Mouse (Mus musculus): ENCODE data around the gene Igsf23.
"Not testable (repeated sequence)": the region's sequence is repeated elsewhere in the genome, so short reads cannot be mapped to it uniquely, and the experiment has no call there.

Igsf23 gene

GRCm38 (mm10) chr7:19935171-19935751, 15.3 kb downstream of the Igsf23 start:
- DNase-seq (ENCODE audit: low spot score), result no peak

- peak; percentile 60 for DNase-seq (ENCODE audit: low spot score)
These were observed 17.4 kb downstream of the Igsf23 start for GRCm38 (mm10) chr7:19932877-19933809.

DNA sequence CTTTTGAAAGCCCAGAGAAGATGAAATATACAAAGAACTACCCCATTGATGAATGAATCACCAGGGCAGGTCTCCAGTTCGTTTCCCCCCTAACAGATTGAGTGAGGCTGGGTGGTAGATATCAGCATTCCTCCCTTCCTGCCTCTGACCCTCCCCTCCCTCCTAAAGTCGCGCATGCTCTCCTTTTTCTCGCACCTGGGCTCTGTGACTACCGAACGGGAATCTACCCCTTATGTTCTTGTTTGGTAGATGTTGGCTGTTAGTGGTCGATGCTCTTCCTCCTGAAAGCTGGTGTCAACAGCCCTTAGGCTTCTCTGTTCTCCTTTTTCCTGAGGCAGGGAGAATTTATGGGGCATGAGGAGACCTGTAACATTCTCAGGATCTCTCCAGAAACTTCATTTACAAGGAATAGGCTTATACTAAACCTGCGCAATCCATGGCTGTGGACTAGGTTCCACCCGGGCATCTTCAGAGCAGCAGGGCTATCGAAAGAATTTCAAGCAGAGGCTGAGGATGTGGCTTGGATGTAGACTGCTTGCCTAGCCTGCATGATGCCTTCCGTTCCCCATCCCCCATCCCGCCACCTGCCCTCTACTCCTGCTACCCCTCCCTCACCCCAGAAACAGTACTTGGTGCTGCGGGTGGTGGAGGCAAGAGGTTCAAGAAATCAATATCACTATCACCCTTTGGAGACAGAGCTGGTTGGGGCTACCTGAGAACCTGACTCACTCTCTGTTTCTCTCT, 18.3 kb downstream of the Igsf23 start:
- DNase-seq (ENCODE audit: low spot score), result peak; percentile 43

- not testable (repeated sequence) for DNase-seq (ENCODE audit: low spot score)
These were observed 20.1 kb downstream of the Igsf23 start for GRCm38 (mm10) chr7:19930481-19930880.

DNA sequence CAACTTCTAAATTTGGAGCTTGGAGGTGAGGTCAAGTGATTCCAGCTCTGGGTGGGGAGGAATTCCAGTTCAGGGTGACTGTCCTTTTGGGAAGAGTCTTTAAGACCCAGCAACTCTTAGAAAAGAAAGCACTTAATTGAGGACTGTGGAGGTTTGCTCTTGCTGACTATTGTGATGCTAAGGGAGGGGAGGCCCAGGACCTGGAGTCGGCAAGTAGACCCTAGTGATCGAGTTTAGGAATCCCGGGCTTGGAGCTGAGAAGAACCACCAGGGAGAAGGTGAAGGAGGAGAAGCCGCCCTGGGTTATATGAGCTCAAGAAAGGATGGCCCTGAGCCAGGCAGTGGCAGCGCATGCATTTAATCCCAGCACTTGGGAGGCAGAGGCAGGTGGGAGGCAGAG, 22.1 kb downstream of the Igsf23 start:
- no peak for DNase-seq (ENCODE audit: low spot score)

DNA sequence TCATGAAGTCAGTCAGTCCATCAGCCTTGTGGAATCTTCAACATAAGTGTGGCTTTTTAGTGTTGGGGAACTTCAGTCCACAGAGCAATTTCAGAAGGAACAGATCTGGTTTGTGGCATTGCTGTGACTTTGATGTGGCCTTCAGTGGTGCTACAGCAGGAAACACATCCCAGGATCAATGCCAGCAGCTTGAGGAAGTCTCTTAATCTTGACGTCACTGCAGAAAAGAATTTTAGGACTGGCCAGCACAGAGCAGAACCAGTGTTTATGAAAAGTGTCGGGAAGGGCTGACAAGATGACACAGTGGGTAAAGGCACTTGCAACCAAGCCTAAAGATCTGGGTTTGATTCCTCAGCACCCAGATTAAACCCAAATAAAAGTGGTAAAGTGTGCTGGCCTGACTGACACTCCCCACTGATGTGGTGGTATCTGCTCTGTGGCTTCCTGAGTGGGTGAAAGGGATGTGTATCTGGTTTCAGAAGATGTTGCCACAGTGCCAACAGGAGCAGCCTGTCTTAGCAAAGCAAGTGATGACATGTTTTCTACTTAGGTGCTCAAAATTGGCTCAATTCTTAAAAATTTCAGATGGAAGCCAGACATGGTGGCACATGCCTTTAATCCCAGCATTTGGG, 23.6 kb downstream of the Igsf23 start:
- DNase-seq (ENCODE audit: low spot score), result no peak

DNA sequence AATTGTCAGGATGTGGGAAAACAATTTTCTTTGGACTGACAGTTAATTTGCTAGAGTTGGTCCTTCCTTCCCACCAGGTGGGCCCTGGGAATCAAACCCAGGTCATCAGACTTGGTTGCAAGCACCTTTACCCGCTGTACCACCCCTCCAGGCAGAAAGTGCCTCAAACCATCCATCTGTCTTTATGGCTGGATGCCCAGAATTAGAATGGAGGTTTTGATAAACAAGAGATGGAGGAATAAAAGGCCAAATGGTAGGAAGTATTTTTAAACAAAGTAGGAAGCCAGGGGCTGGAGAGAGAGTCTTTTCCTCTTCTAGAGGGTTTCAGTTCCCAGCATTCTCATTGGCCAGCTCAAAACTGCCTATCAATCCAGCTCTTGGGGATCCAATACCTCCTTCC, 25.2 kb downstream of the Igsf23 start:
- no peak for DNase-seq (ENCODE audit: low spot score)

DNA sequence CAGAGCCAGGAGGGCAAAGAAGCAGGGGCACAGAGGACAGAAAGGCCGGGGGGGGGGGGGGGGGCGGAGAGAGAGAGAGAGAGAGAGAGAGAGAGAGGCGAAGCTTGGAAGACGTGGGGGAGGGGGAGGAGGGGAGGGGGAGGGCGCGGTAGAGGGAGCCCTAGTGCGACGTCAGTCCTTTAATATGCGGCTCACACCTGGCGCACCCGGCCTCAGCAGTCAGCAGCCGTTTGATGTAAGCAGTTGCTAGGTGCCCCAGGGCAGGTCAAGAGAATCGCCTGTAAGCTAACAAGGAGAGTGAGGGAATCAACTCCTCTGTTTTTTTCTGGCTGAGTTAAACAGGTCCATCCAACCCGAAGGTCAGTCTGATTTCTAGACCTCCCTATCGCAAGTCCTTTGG, 26.8 kb downstream of the Igsf23 start:
- no peak for DNase-seq (ENCODE audit: low spot score)

GRCm38 (mm10) chr7:19923354-19923753, 27.2 kb downstream of the Igsf23 start:
- DNase-seq (ENCODE audit: low spot score), result no peak

DNA sequence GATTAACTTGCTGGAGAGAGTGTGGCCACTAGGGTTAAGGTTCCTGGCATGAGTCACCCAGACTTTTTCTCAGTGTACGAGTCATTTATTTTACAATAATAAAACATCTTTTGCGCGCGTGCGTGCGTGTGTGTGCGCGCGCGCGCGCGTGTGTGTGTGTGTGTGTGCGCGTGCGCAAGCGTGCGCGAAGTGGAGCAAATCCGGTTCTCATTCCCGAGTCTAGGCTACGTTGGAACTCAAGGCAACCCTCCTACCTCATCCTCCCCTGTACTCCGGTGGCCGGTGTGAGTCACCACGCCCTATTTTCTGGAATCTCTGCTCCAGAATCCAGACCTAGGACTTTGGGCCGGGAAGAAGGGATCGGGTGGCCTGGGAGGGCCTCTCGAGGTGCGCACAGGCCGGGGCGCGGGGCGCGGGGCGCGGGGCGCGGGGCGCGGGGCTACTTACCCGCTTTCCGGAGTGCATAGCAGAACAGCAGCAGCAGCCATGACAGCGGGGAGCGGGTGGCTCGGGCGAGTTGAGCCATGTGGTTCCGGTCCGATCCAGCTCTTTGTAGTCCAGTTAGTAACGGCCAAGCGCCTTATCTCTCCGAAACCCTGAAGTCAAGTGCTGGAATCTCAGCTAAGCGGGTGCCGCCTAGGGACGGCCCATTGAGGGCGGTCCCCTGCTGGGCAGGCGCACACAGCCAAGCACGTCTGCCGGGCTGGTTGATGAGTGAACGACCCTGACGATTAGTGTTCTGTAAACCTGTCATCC, 29.9 kb downstream of the Igsf23 start, which contains the start of gene Pvr:
TSS of gene Pvr (minus strand) at position 655 of the 756 bp plus-strand sequence.
- peak; percentile 66 for DNase-seq (ENCODE audit: low spot score)

DNA sequence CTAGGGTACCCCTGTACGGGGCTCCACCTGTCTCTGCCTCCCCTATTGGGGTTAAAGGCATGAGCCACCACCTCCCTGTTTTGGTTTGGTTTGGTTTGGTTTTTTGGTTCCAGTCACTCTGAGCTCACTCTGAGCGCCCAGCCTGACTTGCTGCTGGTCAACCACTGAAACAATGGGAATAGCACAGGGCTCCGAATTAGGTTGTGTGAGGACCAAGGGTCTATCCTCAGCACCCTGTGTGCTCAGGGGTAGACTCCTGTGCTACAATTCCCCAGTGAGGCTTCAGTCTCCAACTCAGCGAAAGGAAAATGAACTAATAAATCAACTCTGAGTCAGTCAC, 30.4 kb downstream of the Igsf23 start:
- no peak for DNase-seq (ENCODE audit: low spot score)

DNA sequence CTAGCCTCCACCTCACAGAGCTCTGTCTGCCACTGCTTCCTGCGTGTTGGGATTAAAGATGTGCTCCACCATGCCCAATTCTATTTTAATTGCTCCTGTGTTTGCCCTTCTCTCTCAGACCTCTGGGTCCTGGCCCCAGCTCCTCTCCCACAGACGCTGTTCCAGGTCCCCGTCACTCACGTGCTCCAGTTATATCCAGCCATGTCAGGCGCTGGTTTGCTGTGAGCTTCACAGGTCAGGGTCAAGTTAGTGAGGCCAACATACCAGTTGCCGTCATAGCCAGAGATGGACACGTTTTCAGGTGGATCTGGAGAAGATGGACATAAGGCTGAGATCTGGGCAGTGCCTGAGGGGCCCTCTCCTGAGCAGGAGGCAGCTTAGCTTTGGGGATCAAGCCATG, 36.0 kb downstream of the Igsf23 start:
- no peak for DNase-seq (ENCODE audit: low spot score)

GRCm38 (mm10) chr7:19911695-19912524, 38.6 kb downstream of the Igsf23 start:
- DNase-seq (ENCODE audit: low spot score), result no peak

- no peak for DNase-seq (ENCODE audit: low spot score)
These were observed 39.3 kb downstream of the Igsf23 start for GRCm38 (mm10) chr7:19911292-19911658.

- peak; percentile 88 for DNase-seq (ENCODE audit: low spot score)
These were observed 39.9 kb downstream of the Igsf23 start for GRCm38 (mm10) chr7:19910421-19911291.

DNA sequence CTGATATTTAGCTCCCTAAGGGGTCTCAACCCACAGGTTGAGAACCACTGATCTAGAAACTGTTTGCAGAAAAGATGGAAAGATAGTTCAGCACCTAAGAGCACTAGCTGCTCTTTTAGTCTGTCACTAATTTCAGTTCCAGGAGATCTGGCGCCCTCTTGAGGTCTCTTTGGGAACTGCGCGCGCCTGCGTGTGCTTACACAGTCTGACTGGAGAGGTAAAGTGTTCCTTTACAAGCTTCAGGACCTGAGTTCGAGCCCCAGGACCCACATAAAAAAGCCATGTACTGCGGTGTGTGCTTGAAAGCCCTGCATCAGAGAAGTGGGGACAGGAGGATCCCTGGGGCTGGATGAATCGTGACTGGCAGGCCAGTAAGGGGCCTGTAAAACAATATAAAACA, 60.7 kb downstream of the Igsf23 start:
- peak; percentile 66 for DNase-seq (ENCODE audit: low spot score)

DNA sequence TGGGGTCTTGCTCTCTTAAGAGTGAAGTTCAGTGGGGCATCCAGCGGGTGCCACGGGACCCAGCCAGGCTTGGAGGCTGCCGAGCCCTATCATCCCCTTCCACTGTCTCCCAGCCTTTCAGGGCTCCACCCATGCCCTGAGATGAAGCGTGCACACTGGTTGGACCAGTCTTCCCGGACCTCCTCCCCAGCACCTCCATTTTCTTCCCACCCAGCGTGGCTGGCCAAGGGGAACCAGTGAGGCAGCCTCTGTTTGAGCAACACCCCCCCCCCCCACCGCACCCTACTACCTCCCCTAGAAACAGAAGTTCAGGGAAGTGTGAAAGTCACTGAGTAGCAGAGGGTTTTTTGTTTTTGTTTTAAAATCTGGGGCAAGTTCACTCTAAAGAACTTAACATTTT, 62.7 kb downstream of the Igsf23 start, which contains the start of gene Ceacam19:
TSS of gene Ceacam19 (minus strand) at position 117 of the 400 bp plus-strand sequence.
- no peak for DNase-seq (ENCODE audit: low spot score)

All from retina, embryonic 14.5 days (tissue).